Mouse (Mus musculus): ENCODE results near the gene Rabgap1l. TPM values are rescaled to one million over a fixed set of nuclear protein-coding genes. Genes with fewer than 3 reads are reported as not detected.

Rabgap1l gene
- polyA plus RNA-seq, 1 experiment: 14.2 TPM

DNA sequence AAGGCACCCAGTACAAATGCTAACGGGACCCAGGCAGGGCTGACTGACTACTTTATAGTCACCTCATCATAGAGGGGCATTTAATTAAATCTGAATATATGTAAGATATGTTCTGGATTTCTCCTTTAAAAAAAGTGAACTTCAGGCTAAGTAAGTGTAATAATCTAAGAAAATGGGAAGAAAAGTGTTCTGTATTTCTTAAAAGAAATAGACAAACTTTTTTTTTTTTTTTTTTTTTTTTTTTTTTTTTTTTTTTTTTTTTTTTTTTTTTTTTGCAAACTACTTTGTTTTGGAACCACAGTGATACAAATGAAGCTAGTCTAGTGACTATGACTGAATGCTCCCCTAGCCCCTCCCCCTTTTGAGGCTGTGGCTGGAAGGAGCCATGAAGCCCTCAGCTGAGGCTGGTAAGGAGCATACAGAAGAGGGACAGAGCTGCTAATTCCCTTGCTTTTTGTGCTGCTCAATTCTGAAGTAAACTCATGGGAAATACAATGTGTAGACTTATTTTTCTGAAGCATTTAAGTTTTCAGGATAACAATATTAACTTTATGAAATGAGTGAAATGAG is 273.0 kb downstream of the Rabgap1l start:
- TF ChIP-seq POLR2A (IDR thresholded peaks at IDR 0.05; ENCODE audit: control insufficient read depth, low read depth, low read length) (no peak), CTCF (IDR thresholded peaks at IDR 0.05; ENCODE audit: control insufficient read depth, insufficient read depth, insufficient replicate concordance, low read depth, low read length) (no peak)
- no peaks in the 10 kb centered on the region for H3K4me1 ChIP-seq (ENCODE audit: control insufficient read depth, insufficient read depth, low read length)
- H3K27ac ChIP-seq (ENCODE audit: control insufficient read depth, insufficient read depth, low read depth, low read length): no peak overlapping the region
- H3K4me3 ChIP-seq (ENCODE audit: control insufficient read depth, low read depth, low read length): no peak overlapping the region
- H3K27me3 ChIP-seq (ENCODE audit: control insufficient read depth, insufficient read depth, low read length): no peaks in the 10 kb centered on the region
- no peaks in the 10 kb centered on the region for H3K36me3 ChIP-seq (ENCODE audit: control insufficient read depth, insufficient read depth, low read length)

DNA sequence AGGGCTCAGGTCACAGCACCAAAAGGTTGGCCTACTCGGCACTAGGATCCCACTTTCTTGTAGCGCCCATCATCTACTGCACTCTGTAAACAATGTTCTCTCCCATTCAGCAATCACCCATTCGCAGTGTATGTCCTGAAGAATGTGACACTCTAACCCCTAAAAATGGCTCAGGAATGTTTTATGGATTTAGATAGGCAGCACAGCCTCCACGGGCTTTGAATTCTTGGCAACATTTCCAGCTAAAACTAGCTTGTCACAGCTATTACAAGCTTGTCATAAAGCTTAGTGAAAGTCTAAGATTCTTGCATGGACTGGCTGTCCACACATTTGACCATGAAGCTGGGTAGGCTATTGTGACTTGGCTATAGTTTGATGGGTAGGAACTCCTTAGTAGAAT is 274.5 kb downstream of the Rabgap1l start:
- no peaks in the 10 kb centered on the region for H3K4me1 ChIP-seq (ENCODE audit: control insufficient read depth, insufficient read depth, low read length)
- no peaks in the 10 kb centered on the region for H3K36me3 ChIP-seq (ENCODE audit: control insufficient read depth, insufficient read depth, low read length)
- H3K27me3 ChIP-seq (ENCODE audit: control insufficient read depth, insufficient read depth, low read length): no peaks in the 10 kb centered on the region
- no peak overlapping the region for H3K27ac ChIP-seq (ENCODE audit: control insufficient read depth, insufficient read depth, low read depth, low read length)
- no peak overlapping the region for H3K4me3 ChIP-seq (ENCODE audit: control insufficient read depth, low read depth, low read length)
- TF ChIP-seq POLR2A (IDR thresholded peaks at IDR 0.05; ENCODE audit: control insufficient read depth, low read depth, low read length) (no peak), CTCF (IDR thresholded peaks at IDR 0.05; ENCODE audit: control insufficient read depth, insufficient read depth, insufficient replicate concordance, low read depth, low read length) (no peak)

DNA sequence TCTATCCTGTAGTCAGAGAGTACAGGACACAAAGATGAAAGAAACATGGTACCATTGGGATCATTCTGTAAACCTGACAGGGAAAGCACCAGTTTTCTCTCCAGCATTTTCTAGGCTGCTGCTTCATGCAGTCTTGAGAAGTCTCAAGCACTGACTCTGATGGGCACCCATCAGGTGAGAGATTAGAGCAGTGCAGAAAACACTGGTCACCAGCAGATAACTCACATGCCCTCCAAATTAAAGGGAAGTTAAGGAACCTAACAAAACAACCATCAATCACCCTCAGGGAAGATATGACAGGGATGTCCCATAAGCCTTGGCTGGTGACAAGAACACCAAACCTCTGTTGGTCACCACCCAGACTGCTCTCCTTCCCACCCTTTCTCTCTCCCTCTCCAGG is 285.2 kb downstream of the Rabgap1l start:
- no peak overlapping the region for H3K4me3 ChIP-seq (ENCODE audit: control insufficient read depth, low read depth, low read length)
- no peak overlapping the region for H3K27ac ChIP-seq (ENCODE audit: control insufficient read depth, insufficient read depth, low read depth, low read length)
- no peaks in the 10 kb centered on the region for H3K36me3 ChIP-seq (ENCODE audit: control insufficient read depth, insufficient read depth, low read length)
- no peak for TF ChIP-seq CTCF (IDR thresholded peaks at IDR 0.05; ENCODE audit: control insufficient read depth, insufficient read depth, insufficient replicate concordance, low read depth, low read length)
- TF ChIP-seq POLR2A (IDR thresholded peaks at IDR 0.05; ENCODE audit: control insufficient read depth, low read depth, low read length): no peak
- no peaks in the 10 kb centered on the region for H3K4me1 ChIP-seq (ENCODE audit: control insufficient read depth, insufficient read depth, low read length)
- H3K27me3 ChIP-seq (ENCODE audit: control insufficient read depth, insufficient read depth, low read length): no peaks in the 10 kb centered on the region

DNA sequence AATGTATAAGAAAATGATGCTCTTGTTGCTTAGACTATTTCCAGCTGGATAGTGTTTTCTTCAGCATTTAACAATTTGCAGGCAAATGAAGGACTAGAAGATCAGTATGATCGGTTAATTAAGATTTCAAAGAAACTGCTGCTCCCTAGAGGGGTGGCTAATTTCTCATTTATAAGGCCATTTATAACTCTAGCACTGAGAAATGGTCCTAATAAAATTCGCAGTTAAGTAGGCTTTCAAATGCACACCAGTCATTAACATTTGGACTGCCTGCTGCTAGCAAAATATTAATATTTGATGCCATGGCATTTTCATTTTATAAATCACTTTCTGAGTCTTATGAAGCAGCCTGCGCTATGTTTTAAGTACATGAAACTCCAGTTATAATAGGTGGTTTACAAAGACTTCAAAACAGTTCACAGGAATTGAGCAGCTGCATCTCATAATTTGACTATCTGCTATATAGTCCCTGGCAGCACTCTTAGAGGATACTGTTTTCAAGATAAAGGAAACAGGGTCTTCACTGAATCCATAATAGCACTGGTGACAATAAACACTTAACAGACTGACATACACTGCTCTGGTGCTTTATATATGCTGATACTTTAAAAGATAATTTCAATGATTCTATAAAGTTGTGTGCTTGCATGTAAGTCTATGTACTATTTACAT is 296.0 kb downstream of the Rabgap1l start:
- Histone ChIP-seq H3K27me3 (ENCODE audit: control insufficient read depth, insufficient read depth, low read length) (no peaks in the 10 kb centered on the region), H3K4me1 (ENCODE audit: control insufficient read depth, insufficient read depth, low read length) (no peaks in the 10 kb centered on the region), H3K27ac (ENCODE audit: control insufficient read depth, insufficient read depth, low read depth, low read length) (no peak overlapping the region), H3K4me3 (ENCODE audit: control insufficient read depth, low read depth, low read length) (no peak overlapping the region), H3K36me3 (ENCODE audit: control insufficient read depth, insufficient read depth, low read length) (no peaks in the 10 kb centered on the region)
- TF ChIP-seq CTCF (IDR thresholded peaks at IDR 0.05; ENCODE audit: control insufficient read depth, insufficient read depth, insufficient replicate concordance, low read depth, low read length) (no peak), POLR2A (IDR thresholded peaks at IDR 0.05; ENCODE audit: control insufficient read depth, low read depth, low read length) (no peak)

GRCm38 (mm10) chr1:160485731-160486130 is 307.3 kb downstream of the Rabgap1l start:
- no peak overlapping the region for H3K27ac ChIP-seq (ENCODE audit: control insufficient read depth, insufficient read depth, low read depth, low read length)
- H3K36me3 ChIP-seq (ENCODE audit: control insufficient read depth, insufficient read depth, low read length): no peaks in the 10 kb centered on the region
- H3K27me3 ChIP-seq (ENCODE audit: control insufficient read depth, insufficient read depth, low read length): no peaks in the 10 kb centered on the region

GRCm38 (mm10) chr1:160485028-160485427 is 308.0 kb downstream of the Rabgap1l start:
- H3K27me3 ChIP-seq (ENCODE audit: control insufficient read depth, insufficient read depth, low read length): no peaks in the 10 kb centered on the region
- no peaks in the 10 kb centered on the region for H3K4me1 ChIP-seq (ENCODE audit: control insufficient read depth, insufficient read depth, low read length)
- no peak overlapping the region for H3K27ac ChIP-seq (ENCODE audit: control insufficient read depth, insufficient read depth, low read depth, low read length)
- no peak overlapping the region for H3K4me3 ChIP-seq (ENCODE audit: control insufficient read depth, low read depth, low read length)
- no peak for TF ChIP-seq CTCF (IDR thresholded peaks at IDR 0.05; ENCODE audit: control insufficient read depth, insufficient read depth, insufficient replicate concordance, low read depth, low read length)
- TF ChIP-seq POLR2A (IDR thresholded peaks at IDR 0.05; ENCODE audit: control insufficient read depth, low read depth, low read length): no peak
- no peaks in the 10 kb centered on the region for H3K36me3 ChIP-seq (ENCODE audit: control insufficient read depth, insufficient read depth, low read length)

More at GRCm38 (mm10) chr1:160485731-160486130, 307.3 kb downstream of the Rabgap1l start:
- TF ChIP-seq CTCF (IDR thresholded peaks at IDR 0.05; ENCODE audit: control insufficient read depth, insufficient read depth, insufficient replicate concordance, low read depth, low read length) (no peak), POLR2A (IDR thresholded peaks at IDR 0.05; ENCODE audit: control insufficient read depth, low read depth, low read length) (no peak)
- H3K4me3 ChIP-seq (ENCODE audit: control insufficient read depth, low read depth, low read length): no peak overlapping the region
- no peaks in the 10 kb centered on the region for H3K4me1 ChIP-seq (ENCODE audit: control insufficient read depth, insufficient read depth, low read length)

DNA sequence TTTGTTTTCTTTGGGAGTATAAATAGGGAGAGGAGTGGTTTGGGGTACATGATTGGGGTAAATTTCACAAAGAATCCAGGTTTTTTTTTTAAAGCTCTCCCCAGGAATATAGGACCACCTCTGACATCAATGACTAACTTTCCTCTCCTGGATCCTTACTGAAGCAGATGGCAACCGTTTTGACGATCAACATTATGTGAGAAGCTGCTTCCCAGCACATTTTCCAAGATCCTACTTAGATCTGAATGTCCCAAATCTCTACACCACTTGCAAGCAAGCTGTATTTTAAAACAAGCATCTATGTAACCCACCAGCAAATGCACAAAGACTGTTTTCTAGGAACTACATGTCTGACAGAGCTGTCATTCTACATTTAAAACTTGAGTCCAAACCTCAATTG is 311.4 kb downstream of the Rabgap1l start:
- H3K27ac ChIP-seq (ENCODE audit: control insufficient read depth, insufficient read depth, low read depth, low read length): no peak overlapping the region
- H3K4me3 ChIP-seq (ENCODE audit: control insufficient read depth, low read depth, low read length): no peak overlapping the region
- H3K36me3 ChIP-seq (ENCODE audit: control insufficient read depth, insufficient read depth, low read length): no peaks in the 10 kb centered on the region
- H3K27me3 ChIP-seq (ENCODE audit: control insufficient read depth, insufficient read depth, low read length): no peaks in the 10 kb centered on the region
- TF ChIP-seq POLR2A (IDR thresholded peaks at IDR 0.05; ENCODE audit: control insufficient read depth, low read depth, low read length): no peak
- no peak for TF ChIP-seq CTCF (IDR thresholded peaks at IDR 0.05; ENCODE audit: control insufficient read depth, insufficient read depth, insufficient replicate concordance, low read depth, low read length)
- no peaks in the 10 kb centered on the region for H3K4me1 ChIP-seq (ENCODE audit: control insufficient read depth, insufficient read depth, low read length)
